Mouse (Mus musculus): ENCODE results near the gene Tbc1d10b.
"Not testable (repeated sequence)": the region's sequence is repeated elsewhere in the genome, so short reads cannot be mapped to it uniquely, and the experiment has no call there.

The Tbc1d10b gene

GRCm38 (mm10) chr7:127208295-127208552, at the start of gene Tbc1d10b:
Tbc1d10b (minus strand) TSS chr7:127208468.
- no peak for DNase-seq

DNA sequence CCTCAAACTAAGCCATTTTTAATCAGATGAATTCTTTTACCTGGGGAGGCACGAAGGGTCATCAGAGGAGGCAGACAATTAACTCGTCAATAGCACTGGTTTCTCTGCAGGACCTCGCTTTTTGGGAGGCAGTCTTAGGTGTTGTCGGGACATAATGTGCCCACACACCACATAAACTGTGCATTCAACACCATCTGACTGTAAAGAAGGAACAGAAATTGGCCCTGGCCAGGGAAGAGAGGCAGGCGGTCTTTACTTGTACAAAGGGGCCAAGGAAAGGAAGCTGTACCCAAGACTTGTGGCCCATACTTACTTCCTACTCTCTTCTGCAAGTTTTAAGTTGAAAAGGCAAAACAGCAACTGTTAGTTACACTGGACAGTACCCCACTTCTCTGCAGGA, 48.2 kb upstream of the Tbc1d10b start:
- no peak for DNase-seq

GRCm38 (mm10) chr7:127255965-127256364, 47.7 kb upstream of the Tbc1d10b start:
- DNase-seq: no peak

DNA sequence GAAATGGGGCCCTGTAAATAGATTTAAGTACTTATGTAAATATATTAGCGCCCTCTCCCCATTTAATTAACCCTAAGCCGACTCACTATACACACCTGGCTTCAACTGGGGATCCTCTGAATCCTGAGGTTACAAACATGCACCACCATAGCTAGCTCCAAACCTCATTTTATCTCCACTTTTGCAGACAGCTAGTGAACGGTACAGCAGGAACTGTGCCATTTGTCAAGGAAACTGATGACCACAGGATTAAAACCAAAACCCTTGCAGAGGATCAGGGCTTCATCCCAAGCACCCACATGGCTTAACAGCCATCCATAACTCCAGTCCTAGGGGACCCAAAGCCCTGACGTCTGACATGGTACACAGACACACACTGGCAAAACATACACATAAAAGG, 46.7 kb upstream of the Tbc1d10b start:
- no peak for DNase-seq

DNA sequence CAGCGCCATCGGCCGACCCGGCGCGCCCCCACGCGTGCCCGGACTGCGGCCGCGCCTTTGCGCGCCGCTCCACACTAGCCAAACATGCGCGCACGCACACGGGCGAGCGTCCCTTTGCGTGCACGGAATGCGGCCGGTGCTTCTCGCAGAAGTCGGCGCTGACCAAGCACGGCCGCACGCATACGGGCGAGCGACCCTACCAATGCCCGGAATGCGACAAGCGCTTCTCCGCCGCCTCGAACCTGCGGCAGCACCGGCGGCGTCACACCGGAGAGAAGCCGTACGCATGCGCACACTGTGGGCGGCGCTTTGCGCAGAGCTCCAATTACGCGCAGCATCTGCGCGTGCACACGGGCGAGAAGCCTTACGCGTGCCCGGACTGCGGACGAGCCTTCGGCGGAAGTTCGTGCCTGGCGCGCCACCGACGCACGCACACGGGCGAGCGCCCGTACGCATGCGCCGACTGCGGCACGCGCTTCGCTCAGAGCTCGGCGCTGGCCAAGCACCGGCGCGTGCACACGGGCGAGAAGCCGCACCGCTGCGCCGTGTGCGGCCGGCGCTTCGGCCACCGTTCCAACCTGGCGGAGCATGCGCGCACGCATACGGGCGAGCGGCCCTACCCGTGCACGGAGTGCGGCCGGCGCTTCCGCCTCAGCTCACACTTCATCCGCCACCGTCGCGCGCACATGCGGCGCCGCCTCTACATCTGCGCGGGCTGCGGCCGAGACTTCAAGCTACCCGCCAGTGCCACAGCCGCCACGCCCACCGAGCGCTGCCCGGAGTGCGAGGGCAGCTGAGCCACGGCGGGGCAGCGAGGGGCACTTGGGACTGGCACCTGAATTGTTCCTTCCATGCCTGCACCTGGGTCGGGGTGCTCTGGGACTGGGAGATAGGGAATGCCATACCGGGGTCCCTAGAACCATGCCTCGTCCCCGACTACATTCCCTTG, 45.8 kb upstream of the Tbc1d10b start:
- DNase-seq: peak; percentile 94 to 95

DNA sequence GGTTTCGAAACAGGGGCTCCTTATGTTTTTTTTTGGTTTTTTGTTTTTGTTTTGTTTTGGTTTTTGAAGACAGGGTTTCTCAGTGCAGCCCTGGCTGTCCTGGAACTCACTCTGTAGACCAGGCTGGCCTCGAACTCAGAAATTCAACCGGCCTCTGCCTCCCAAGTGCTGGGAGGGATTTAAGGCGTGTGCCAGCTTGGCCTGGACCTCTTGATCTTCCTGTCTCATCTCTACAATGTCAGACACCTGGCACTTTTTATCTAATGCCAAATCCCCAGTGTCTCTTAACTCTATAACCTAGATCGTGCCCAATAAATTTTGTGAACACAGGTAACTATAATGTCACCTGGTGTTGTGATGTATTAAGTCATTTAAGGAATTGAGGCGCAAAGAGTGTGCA, 45.1 kb upstream of the Tbc1d10b start:
- DNase-seq: no peak

- DNase-seq: no peak
These were observed 44.1 kb upstream of the Tbc1d10b start for GRCm38 (mm10) chr7:127252414-127252813.

DNA sequence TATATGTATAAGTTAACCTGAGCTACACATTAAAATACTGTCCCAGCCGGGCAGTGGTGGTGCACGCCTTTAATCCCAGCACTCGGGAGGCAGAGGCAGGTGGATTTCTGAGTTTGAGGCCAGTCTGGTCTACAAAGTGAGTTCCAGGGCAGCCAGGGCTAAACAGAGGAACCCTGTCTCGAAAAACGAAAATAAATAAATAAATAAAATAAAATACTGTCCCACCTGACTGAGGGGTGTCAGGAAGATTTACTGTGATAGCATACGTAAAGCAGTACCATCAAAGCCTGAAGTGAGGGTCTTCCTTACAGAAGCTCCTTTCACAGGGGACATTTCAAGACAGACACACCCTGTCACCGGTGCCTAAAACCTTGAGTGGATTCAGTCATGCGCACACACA, 42.2 kb upstream of the Tbc1d10b start:
- not testable (repeated sequence) for DNase-seq

GRCm38 (mm10) chr7:127244658-127245510, 36.6 kb upstream of the Tbc1d10b start:
- DNase-seq: peak; percentile 53 to 55

- DNase-seq: peak; percentile 94 to 97
These were observed 35.8 kb upstream of the Tbc1d10b start, which contains the start of gene Zfp771 for GRCm38 (mm10) chr7:127243870-127244657. Zfp771 (plus strand) TSS chr7:127244274.

GRCm38 (mm10) chr7:127243361-127243867, 35.1 kb upstream of the Tbc1d10b start:
- DNase-seq: no peak

- no peak for DNase-seq
These were observed 26.5 kb upstream of the Tbc1d10b start for GRCm38 (mm10) chr7:127234777-127235176.

DNA sequence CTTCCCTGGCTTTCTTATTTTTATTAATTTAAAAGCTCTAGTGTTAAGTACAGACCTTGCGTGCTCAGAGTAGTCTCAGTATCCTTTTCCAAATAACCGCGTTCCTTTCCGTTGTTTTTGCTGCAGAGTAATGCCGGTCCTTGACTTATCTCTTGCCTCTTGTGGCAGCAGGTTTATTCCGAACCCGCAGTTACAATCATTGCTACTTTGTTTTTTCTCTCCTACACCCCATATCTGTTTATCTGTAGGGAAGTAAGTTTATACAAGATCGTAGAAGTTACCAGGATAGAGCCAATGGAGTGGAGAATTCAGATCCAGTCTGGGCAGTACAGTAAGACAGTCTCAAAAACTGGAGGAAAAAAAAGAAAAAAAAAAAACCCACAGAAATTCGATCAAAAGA, 25.5 kb upstream of the Tbc1d10b start:
- no peak for DNase-seq

DNA sequence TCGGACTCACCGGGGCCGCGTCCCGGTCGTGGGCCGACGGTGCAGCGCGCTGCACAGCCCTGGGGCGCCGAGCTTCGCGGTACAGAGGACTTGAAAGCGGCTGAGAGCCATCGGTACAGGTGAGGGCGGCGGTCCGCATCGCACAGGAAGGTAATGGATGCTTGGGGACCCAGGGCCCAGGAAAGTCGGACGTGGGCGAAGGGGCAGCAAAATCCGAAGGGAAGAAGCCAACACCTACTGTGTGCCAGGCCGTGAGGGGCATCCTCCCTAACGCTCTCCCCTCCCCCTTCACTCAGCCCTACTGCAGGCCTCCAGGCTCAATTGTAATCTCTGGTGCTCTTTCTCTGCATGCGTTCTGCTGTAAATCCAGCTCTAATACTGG, 25.1 kb upstream of the Tbc1d10b start:
- no peak for DNase-seq

- peak; percentile 80 to 85 for DNase-seq
These were observed 24.5 kb upstream of the Tbc1d10b start, which contains the start of the genes Zfp553 and Sept1 for GRCm38 (mm10) chr7:127232622-127233367. Zfp553 (plus strand) TSS chr7:127233061. Sept1 (minus strand) TSS chr7:127233130.

GRCm38 (mm10) chr7:127231826-127232621, 23.8 kb upstream of the Tbc1d10b start:
- no peak for DNase-seq

GRCm38 (mm10) chr7:127231376-127231775, 23.1 kb upstream of the Tbc1d10b start:
- no peak for DNase-seq

- peak; percentile 73 to 76 for DNase-seq
These were observed 20.5 kb upstream of the Tbc1d10b start for GRCm38 (mm10) chr7:127228615-127229303.

DNA sequence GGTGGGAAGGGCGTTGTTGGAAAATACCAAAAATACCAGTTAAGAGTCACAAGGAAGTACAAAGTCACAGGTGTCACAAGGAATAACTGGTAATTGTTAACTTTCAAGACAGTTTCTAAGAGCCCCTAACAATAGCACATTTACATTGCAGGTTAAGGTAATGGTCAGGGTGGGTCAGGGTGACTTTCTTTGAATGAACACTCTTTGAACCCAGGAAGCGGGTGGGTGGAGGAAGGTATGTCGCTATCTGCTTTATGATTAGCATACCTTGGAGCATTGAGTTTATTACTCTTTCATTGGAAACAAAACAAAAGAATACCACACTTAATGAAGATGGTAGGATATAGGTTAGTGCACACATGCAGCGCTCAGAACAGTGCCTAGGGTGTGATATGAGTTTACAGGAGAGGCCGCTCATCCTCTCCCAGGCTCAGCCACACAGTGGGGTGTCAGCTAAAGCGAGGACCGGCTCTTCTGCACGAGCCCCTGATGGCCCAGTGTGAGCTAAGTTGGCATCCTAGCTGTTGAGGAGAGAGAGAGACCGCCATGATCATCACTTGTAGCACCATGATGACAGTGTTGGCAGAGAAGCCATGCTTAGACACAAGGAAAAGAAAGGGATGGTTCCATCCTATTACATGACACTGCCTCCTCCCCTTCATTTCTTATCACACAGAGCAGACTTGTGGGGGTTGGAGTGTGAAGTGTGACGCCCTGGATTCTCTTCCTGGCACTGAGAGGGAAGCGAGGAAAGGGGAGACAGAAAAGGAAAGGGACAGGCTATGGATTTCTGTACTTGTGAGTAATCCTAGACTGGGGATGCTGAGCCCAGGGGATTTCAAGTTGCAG, 17.1 kb upstream of the Tbc1d10b start:
- no peak for DNase-seq
